Mouse (Mus musculus) embryonic fibroblast, embryonic 13.5 days (primary cell): ENCODE data around the gene Cyp27b1.

Experiments used
- CTCF ChIP-seq: IDR thresholded peaks from 2 replicates; pipeline ENCODE4 v1.5.1; 2011; ENCODE audit warnings: mild to moderate bottlenecking, control low read depth, low read length, moderate library complexity, borderline replicate concordance; ENCODE audit not compliant: insufficient read depth
- POLR2A ChIP-seq: IDR thresholded peaks from 2 replicates; pipeline ENCODE4 v1.6.1; 2011; ENCODE audit warnings: low read depth, mild to moderate bottlenecking, control low read depth, low read length, moderate library complexity

DNA sequence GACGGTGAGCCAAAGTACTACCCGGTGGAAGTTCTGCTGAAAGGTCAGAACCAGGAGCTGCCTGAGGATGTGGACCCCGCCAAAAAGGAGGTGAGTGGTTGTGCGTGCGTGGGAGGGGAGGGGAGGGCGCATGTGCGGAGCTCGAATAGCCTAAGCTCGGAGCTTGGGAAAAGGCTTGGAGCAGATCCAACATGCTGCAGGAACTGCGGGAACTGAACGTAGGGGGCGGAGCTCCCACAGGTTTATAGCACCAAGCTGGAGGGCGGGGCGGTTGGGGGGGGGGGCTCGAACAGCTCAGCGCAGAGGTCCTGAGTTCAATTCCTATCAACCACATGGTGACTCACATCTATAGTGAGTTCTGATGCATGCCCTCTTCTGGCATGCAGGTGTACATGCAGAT, 29.6 kb upstream of the Cyp27b1 start:
- TF ChIP-seq POLR2A = no peak
- no peak for TF ChIP-seq CTCF
